Mouse (Mus musculus) stomach, embryonic 15.5 days (tissue): ENCODE results near the gene Zfp113. TPM values are rescaled to one million over a fixed set of nuclear protein-coding genes. Genes with fewer than 3 reads are reported as not detected.

Source experiments
- ATAC-seq: fragments of 200-750 bp; cut with Nextera tagmentation; 2 replicates; pipeline ENCODE4 v1.8.0; 2017; ENCODE audit warnings: low read depth, moderate number of reproducible peaks, moderate TSS enrichment; ENCODE audit not compliant: insufficient read depth, low FRiP score
- H3K27ac ChIP-seq: fragments of 300-500 bp; sonication (generic); 2 replicates; pipeline ENCODE4 v1.5.1; 2015; ENCODE audit warnings: mild to moderate bottlenecking, inconsistent platforms
- H3K27me3 ChIP-seq: fragments of 300-500 bp; sonication (generic); replicated peaks from 2 replicates; pipeline ENCODE4 v1.6.1; 2015; ENCODE audit warnings: inconsistent platforms
- H3K36me3 ChIP-seq: fragments of 300-500 bp; sonication (generic); 2 replicates; pipeline ENCODE4 v1.6.1; 2015; ENCODE audit warnings: inconsistent platforms
- H3K4me1 ChIP-seq: fragments of 300-500 bp; sonication (generic); 2 replicates; pipeline ENCODE4 v1.6.1; 2015; ENCODE audit warnings: inconsistent platforms
- H3K4me2 ChIP-seq: fragments of 300-500 bp; sonication (generic); 2 replicates; pipeline ENCODE4 v1.6.1; 2015; ENCODE audit warnings: mild to moderate bottlenecking, inconsistent platforms
- H3K4me3 ChIP-seq: fragments of 300-500 bp; sonication (generic); replicated peaks from 2 replicates; pipeline ENCODE4 v1.5.1; 2015; ENCODE audit warnings: inconsistent platforms
- H3K9ac ChIP-seq: fragments of 300-500 bp; sonication (generic); 2 replicates; pipeline ENCODE4 v1.6.1; 2015; ENCODE audit warnings: inconsistent platforms
- H3K9me3 ChIP-seq: fragments of 300-500 bp; sonication (generic); 2 replicates; pipeline ENCODE4 v1.6.1; 2016; ENCODE audit warnings: inconsistent platforms
- WGBS: fragments of 180-500 bp; shearing (Covaris S2); methylation state at CpG from one replicate; pipeline ENCODE4 v1.1.7; 2015; 5-methylcytosine and 5-hydroxymethylcytosine counted together
- polyA plus RNA-seq: library from polyadenylated mRNA; unstranded; fragments of >200 nt; fragmentation: Nextera tagmentation; extraction: Ambion mirVana; gene quantifications from 2 replicates; pipeline ENCODE4 v1.2.1, GENCODE M21; 2015

Gene Zfp113
- polyA plus RNA-seq, result 17.5 and 18.1 TPM in 2 replicates

- ATAC-seq, result peak; percentile 95
- peaks cover 17% of the 10 kb centered on the region; the same call in 1 of the 2 replicates for H3K36me3 ChIP-seq
- no peaks in the 10 kb centered on the region for H3K27me3 ChIP-seq
- peak within 1 kb of the TSS; percentile 71 for H3K4me3 ChIP-seq
- peak within 1 kb of the TSS; percentile 62; the same call in 1 of the 2 replicates for H3K9ac ChIP-seq
- peak within 1 kb of the TSS; percentile 87 for H3K27ac ChIP-seq
- 0% methylated on average over 31 of the region's 31 CpGs for WGBS
- no peaks in the 10 kb centered on the region for H3K9me3 ChIP-seq
- H3K4me2 ChIP-seq, result peak within 1 kb of the TSS; percentile 62
- peaks cover 4% of the 10 kb centered on the region; the same call in 1 of the 2 replicates for H3K4me1 ChIP-seq
Measured at GRCm38 (mm10) chr5:138155443-138155976, at the start of gene Zfp113. TSS of gene Zfp113 (minus strand) at chr5:138155744.

- no peak for ATAC-seq
- WGBS, result 79% methylated on average over 3 of the region's 3 CpGs
- no peaks in the 10 kb centered on the region for H3K9me3 ChIP-seq
- H3K27me3 ChIP-seq, result no peaks in the 10 kb centered on the region
- H3K36me3 ChIP-seq, result no peaks in the 10 kb centered on the region
- no peak overlapping the region for H3K4me2 ChIP-seq
- H3K9ac ChIP-seq, result no peak overlapping the region
- H3K27ac ChIP-seq, result no peak overlapping the region
- H3K4me1 ChIP-seq, result no peaks in the 10 kb centered on the region
- no peak overlapping the region for H3K4me3 ChIP-seq
Measured at GRCm38 (mm10) chr5:138202086-138202485, 46.5 kb upstream of the Zfp113 start.

DNA sequence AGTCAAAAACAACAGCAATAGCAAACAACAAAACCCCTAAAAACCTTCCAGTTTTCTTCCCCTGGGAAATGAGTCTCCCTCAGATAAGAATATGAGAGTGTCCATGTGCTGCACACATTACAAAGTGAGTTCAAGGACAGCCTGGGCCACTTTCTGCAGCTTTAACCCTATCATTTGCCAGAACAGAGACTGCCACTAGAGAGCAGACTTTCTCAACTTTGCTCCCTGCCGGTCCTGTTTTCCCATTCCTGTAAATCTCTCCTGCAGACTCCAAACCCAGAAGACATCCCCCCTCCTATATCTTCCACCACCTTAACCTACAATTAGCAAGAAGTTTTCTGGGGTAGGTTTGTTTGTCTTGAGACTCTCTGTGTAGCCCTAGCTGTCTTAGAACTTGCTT is 44.0 kb upstream of the Zfp113 start:
- no peak for ATAC-seq
- Histone ChIP-seq H3K4me1 (no peaks in the 10 kb centered on the region), H3K9me3 (no peaks in the 10 kb centered on the region), H3K4me2 (no peak overlapping the region), H3K27ac (no peak overlapping the region), H3K36me3 (no peaks in the 10 kb centered on the region), H3K27me3 (no peaks in the 10 kb centered on the region), H3K9ac (no peak overlapping the region), H3K4me3 (no peak overlapping the region)
- WGBS, result 6% methylated on average over 1 of the region's 1 CpGs

GRCm38 (mm10) chr5:138195463-138195862 is 39.9 kb upstream of the Zfp113 start:
- H3K4me1 ChIP-seq, result no peaks in the 10 kb centered on the region
- no peak overlapping the region; the same call in 1 of the 2 replicates for H3K9ac ChIP-seq
- no peaks in the 10 kb centered on the region for H3K36me3 ChIP-seq
- no peaks in the 10 kb centered on the region for H3K27me3 ChIP-seq
- H3K4me3 ChIP-seq, result peak overlapping the region; percentile 73; the same call in 1 of the 2 replicates
- H3K4me2 ChIP-seq, result peak overlapping the region; percentile 93
- no peaks in the 10 kb centered on the region for H3K9me3 ChIP-seq
- WGBS, result 72% methylated on average over 7 of the region's 7 CpGs
- peak overlapping the region; percentile 72; the same call in 1 of the 2 replicates for H3K27ac ChIP-seq
- no peak for ATAC-seq

DNA sequence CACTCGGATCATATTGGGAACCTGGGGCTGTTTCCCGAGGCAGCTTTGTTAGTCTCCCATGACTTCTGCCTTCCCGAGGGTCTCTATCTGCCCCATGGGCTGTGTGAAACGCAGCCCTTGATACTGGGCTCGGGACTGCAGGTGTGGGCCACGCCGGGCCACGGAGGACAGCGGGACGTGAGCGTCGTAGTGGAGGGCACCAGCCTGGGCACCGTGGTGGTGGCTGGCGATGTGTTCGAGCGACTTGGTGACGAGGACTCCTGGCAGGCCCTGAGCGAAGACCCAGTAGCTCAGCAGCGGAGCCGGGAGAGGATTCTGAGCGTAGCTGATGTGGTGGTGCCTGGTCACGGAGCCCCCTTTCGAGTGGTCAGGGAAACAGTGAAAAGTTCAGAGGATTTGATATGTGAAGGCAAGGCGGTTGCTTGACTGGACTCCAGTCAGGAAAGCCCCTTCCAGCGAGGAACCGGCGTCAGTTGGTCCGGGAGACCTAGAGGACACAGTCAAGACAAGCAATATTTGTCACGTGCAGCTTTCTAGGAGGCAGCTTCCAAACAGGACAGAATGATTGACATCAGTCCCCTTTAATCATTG is 39.3 kb upstream of the Zfp113 start:
- peak overlapping the region; percentile 93 for H3K4me2 ChIP-seq
- H3K4me1 ChIP-seq, result no peaks in the 10 kb centered on the region
- H3K4me3 ChIP-seq, result peak overlapping the region; percentile 73
- peak overlapping the region; percentile 72 for H3K27ac ChIP-seq
- H3K9ac ChIP-seq, result peak overlapping the region; percentile 71
- H3K27me3 ChIP-seq, result no peaks in the 10 kb centered on the region
- H3K36me3 ChIP-seq, result no peaks in the 10 kb centered on the region
- ATAC-seq, result peak; percentile 56
- no peaks in the 10 kb centered on the region for H3K9me3 ChIP-seq
- under 1% methylated on average over 29 of the region's 29 CpGs for WGBS

GRCm38 (mm10) chr5:138193771-138194727 is 38.5 kb upstream of the Zfp113 start, which contains the start of gene Mblac1:
TSS of gene Mblac1 (plus strand) at chr5:138194314.
- Histone ChIP-seq H3K9me3 (no peaks in the 10 kb centered on the region), H3K4me2 (peak within 1 kb of the TSS; percentile 93), H3K27ac (peak within 1 kb of the TSS; percentile 72), H3K27me3 (no peaks in the 10 kb centered on the region), H3K4me3 (peak within 1 kb of the TSS; percentile 73), H3K36me3 (no peaks in the 10 kb centered on the region), H3K4me1 (no peaks in the 10 kb centered on the region), H3K9ac (peak within 1 kb of the TSS; percentile 71)
- ATAC-seq, result peak; percentile 88
- 7% methylated on average over 54 of the region's 54 CpGs for WGBS

DNA sequence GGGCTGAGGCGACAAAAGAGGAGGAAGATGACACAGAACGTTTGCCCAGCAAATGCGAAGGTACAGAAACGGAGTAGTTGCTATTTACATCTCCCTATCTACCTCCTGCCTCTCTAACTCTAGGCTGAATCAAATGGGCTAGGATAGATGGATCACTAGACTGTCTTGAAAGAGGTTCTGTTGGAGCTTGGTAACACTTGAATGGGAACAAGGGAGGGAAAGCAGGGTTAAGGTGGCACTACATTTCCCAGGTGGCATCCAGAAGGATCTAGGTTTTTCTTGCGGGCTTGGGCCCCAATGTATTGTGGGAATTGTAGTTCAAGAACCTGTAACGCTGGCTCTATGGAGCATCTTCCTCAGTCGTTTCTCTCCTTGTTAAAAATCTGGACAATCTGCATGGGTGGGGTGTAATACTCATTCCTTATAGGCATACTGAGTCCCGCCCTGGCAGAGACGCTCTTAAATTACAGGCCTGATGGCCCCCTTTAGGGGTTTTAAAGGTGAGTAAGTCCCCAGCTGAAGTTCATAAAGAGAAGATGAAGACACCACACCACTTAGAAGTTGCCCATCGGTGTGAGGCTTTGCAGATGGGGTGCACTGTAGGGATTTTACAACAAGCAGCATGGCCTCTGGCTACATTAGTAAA is 32.2 kb upstream of the Zfp113 start:
- Histone ChIP-seq H3K4me1 (peaks cover 6% of the 10 kb centered on the region; the same call in 1 of the 2 replicates), H3K9ac (peak overlapping the region; percentile 73), H3K4me3 (peak overlapping the region; percentile 87), H3K27me3 (no peaks in the 10 kb centered on the region), H3K27ac (peak overlapping the region; percentile 82), H3K4me2 (peak overlapping the region; percentile 75), H3K36me3 (peaks cover 4% of the 10 kb centered on the region; the same call in 1 of the 2 replicates), H3K9me3 (no peaks in the 10 kb centered on the region)
- under 1% methylated on average over 10 of the region's 10 CpGs for WGBS
- peak; percentile 84 for ATAC-seq

- WGBS, result under 1% methylated on average over 31 of the region's 31 CpGs
- Histone ChIP-seq H3K27me3 (no peaks in the 10 kb centered on the region), H3K4me3 (peak within 1 kb of the TSS; percentile 87), H3K36me3 (peaks cover 11% of the 10 kb centered on the region; the same call in 1 of the 2 replicates), H3K4me1 (peaks cover 6% of the 10 kb centered on the region; the same call in 1 of the 2 replicates), H3K4me2 (peak within 1 kb of the TSS; percentile 75), H3K9me3 (no peaks in the 10 kb centered on the region), H3K27ac (peak within 1 kb of the TSS; percentile 82), H3K9ac (peak within 1 kb of the TSS; percentile 90)
- ATAC-seq, result peak; percentile 88
Measured at GRCm38 (mm10) chr5:138186950-138187638, 31.6 kb upstream of the Zfp113 start, which contains the start of the genes Taf6 and Cnpy4. TSS of gene Taf6 (minus strand) at chr5:138187451. TSS of gene Cnpy4 (plus strand) at chr5:138187485.

GRCm38 (mm10) chr5:138173217-138173616 is 17.7 kb upstream of the Zfp113 start:
- H3K27me3 ChIP-seq, result no peaks in the 10 kb centered on the region
- 73% methylated on average over 3 of the region's 3 CpGs for WGBS
- H3K9me3 ChIP-seq, result no peaks in the 10 kb centered on the region
- no peak overlapping the region for H3K9ac ChIP-seq
- H3K4me2 ChIP-seq, result peak overlapping the region; percentile 87; the same call in 1 of the 2 replicates
- peaks cover 10% of the 10 kb centered on the region for H3K4me1 ChIP-seq
- peaks cover 27% of the 10 kb centered on the region for H3K36me3 ChIP-seq
- H3K4me3 ChIP-seq, result peak overlapping the region; percentile 73; the same call in 1 of the 2 replicates
- no peak overlapping the region for H3K27ac ChIP-seq
- ATAC-seq, result no peak

GRCm38 (mm10) chr5:138171695-138172491 is 16.3 kb upstream of the Zfp113 start, which contains the start of the genes Ap4m1 and Mcm7:
TSS of gene Ap4m1 (plus strand) at chr5:138172002.
TSS of gene Mcm7 (minus strand) at chr5:138172422.
- Histone ChIP-seq H3K36me3 (peaks cover 27% of the 10 kb centered on the region), H3K4me3 (peak within 1 kb of the TSS; percentile 73), H3K9ac (peak within 1 kb of the TSS; percentile 71), H3K9me3 (no peaks in the 10 kb centered on the region), H3K4me1 (peaks cover 10% of the 10 kb centered on the region), H3K27ac (peak within 1 kb of the TSS; percentile 96), H3K27me3 (no peaks in the 10 kb centered on the region), H3K4me2 (peak within 1 kb of the TSS; percentile 87)
- under 1% methylated on average over 54 of the region's 54 CpGs for WGBS
- peak; percentile 91 for ATAC-seq
